Mouse (Mus musculus) midbrain, postnatal 0 days (tissue): Measurements from ENCODE around the gene Gm49405. TPM values are rescaled to one million over a fixed set of nuclear protein-coding genes. Genes with fewer than 3 reads are reported as not detected.
A peak's percentile ranks its signal among the peaks of the same experiment; 100 is the strongest.

Experiments
- ATAC-seq: fragments of 200-750 bp; cut with Nextera tagmentation; 2 replicates; pipeline ENCODE4 v1.8.0; 2017; ENCODE audit warnings: moderate number of reproducible peaks, mild to moderate bottlenecking, moderate TSS enrichment, moderate library complexity; ENCODE audit not compliant: low FRiP score
- DNase-seq: peaks from one replicate; pipeline ENCODE4 v3.0.0-alpha.2; 2015; ENCODE audit warnings: low spot score
- H3K27ac ChIP-seq: fragments of 300-500 bp; sonication (generic); 2 replicates; pipeline ENCODE4 v1.5.1; 2014; ENCODE audit warnings: low read depth, mild to moderate bottlenecking, low read length, mixed read lengths
- H3K27me3 ChIP-seq: fragments of 300-500 bp; sonication (generic); 2 replicates; pipeline ENCODE4 v1.6.1; 2014; ENCODE audit warnings: low read length, control low read depth, mixed read lengths; ENCODE audit not compliant: insufficient read depth
- H3K36me3 ChIP-seq: fragments of 300-500 bp; sonication (generic); 2 replicates; pipeline ENCODE4 v1.6.1; 2014; ENCODE audit warnings: low read length, control low read depth, mixed read lengths; ENCODE audit not compliant: insufficient read depth
- H3K4me1 ChIP-seq: fragments of 300-500 bp; sonication (generic); 2 replicates; pipeline ENCODE4 v1.6.1; 2014; ENCODE audit warnings: mild to moderate bottlenecking, control low read depth, antibody characterized with exemption, low read length, mixed read lengths; ENCODE audit not compliant: insufficient read depth
- H3K4me2 ChIP-seq: fragments of 300-500 bp; sonication (generic); 2 replicates; pipeline ENCODE4 v1.6.1; 2014; ENCODE audit warnings: low read depth, mild to moderate bottlenecking, low read length, mixed read lengths; ENCODE audit not compliant: poor library complexity, severe bottlenecking
- H3K4me3 ChIP-seq: fragments of 300-500 bp; sonication (generic); 2 replicates; pipeline ENCODE4 v1.5.1; 2014; ENCODE audit warnings: low read depth, mild to moderate bottlenecking, low read length, moderate library complexity
- H3K9ac ChIP-seq: fragments of 300-500 bp; sonication (generic); replicated peaks from 2 replicates; pipeline ENCODE4 v1.6.1; 2014; ENCODE audit warnings: mild to moderate bottlenecking, low read length, moderate library complexity, mixed read lengths; ENCODE audit not compliant: poor library complexity, severe bottlenecking
- H3K9me3 ChIP-seq: fragments of 300-500 bp; sonication (generic); 2 replicates; pipeline ENCODE4 v1.6.1; 2016; ENCODE audit warnings: low read length, control low read depth
- CTCF ChIP-seq: IDR thresholded peaks from 2 replicates; pipeline ENCODE4 v1.5.1; 2016; ENCODE audit warnings: antibody characterized with exemption, mild to moderate bottlenecking
- WGBS: fragments of 180-500 bp; shearing (Covaris S2); extraction: QIAGEN DNeasy Blood & Tissue Kit; methylation state at CpG from one replicate; pipeline ENCODE4 v1.1.7; 2014; 5-methylcytosine and 5-hydroxymethylcytosine counted together
- polyA plus RNA-seq: library from polyadenylated mRNA; unstranded; fragments of >200 nt; fragmentation: Nextera tagmentation; extraction: Ambion mirVana; gene quantifications from 2 replicates; pipeline ENCODE4 v1.2.1, GENCODE M21; 2015
- total RNA-seq: library from RNA; depleted of rRNA; stranded (reverse); fragments of >200 nt; gene quantifications from 2 replicates; pipeline ENCODE4 v1.2.3, GENCODE M21; 2014

Gene Gm49405
- total and polyA plus RNA-seq, 2 experiments from 2014 or later: 3.0 to 4.0 TPM

GRCm38 (mm10) chr19:4011086-4011485, 10.7 kb downstream of the Gm49405 start:
- no peak overlapping the region for H3K9ac ChIP-seq
- 94% methylated on average over 5 of the region's 5 CpGs for WGBS
- no peak overlapping the region for H3K4me3 ChIP-seq
- TF ChIP-seq CTCF: no peak
- peaks cover 37% of the 10 kb centered on the region for H3K36me3 ChIP-seq
- ATAC-seq: no peak
- peaks cover 5% of the 10 kb centered on the region; the same call in 1 of the 2 replicates for H3K4me1 ChIP-seq
- no peaks in the 10 kb centered on the region for H3K9me3 ChIP-seq
- H3K27me3 ChIP-seq: no peaks in the 10 kb centered on the region
- no peak overlapping the region for H3K27ac ChIP-seq
- DNase-seq: no peak
- H3K4me2 ChIP-seq: no peak overlapping the region

GRCm38 (mm10) chr19:4012432-4013022, 12.1 kb downstream of the Gm49405 start, which contains the start of gene Ndufv1:
TSS of gene Ndufv1 (minus strand) at chr19:4012806.
- Histone ChIP-seq H3K36me3 (peaks cover 24% of the 10 kb centered on the region), H3K9ac (peak within 1 kb of the TSS; percentile 79), H3K27ac (peak within 1 kb of the TSS; percentile 77), H3K4me2 (peak within 1 kb of the TSS; percentile 61), H3K27me3 (no peaks in the 10 kb centered on the region), H3K4me3 (peak within 1 kb of the TSS; percentile 81), H3K4me1 (peaks cover 5% of the 10 kb centered on the region; the same call in 1 of the 2 replicates), H3K9me3 (no peaks in the 10 kb centered on the region)
- DNase-seq (peak; percentile 99), ATAC-seq (peak; percentile 99)
- 0% methylated on average over 45 of the region's 45 CpGs for WGBS
- peak; percentile 92 for TF ChIP-seq CTCF

GRCm38 (mm10) chr19:4013066-4013465, 12.6 kb downstream of the Gm49405 start:
- no peak for ATAC-seq
- no peak overlapping the region for H3K9ac ChIP-seq

GRCm38 (mm10) chr19:4014802-4015201, 14.4 kb downstream of the Gm49405 start:
- ATAC-seq: no peak
- Histone ChIP-seq H3K27ac (no peak overlapping the region), H3K4me2 (no peak overlapping the region), H3K4me1 (peaks cover 5% of the 10 kb centered on the region; the same call in 1 of the 2 replicates), H3K9me3 (no peaks in the 10 kb centered on the region), H3K4me3 (no peak overlapping the region), H3K27me3 (no peaks in the 10 kb centered on the region), H3K9ac (no peak overlapping the region; the same call in 1 of the 2 replicates), H3K36me3 (peaks cover 2% of the 10 kb centered on the region; the same call in 1 of the 2 replicates)
- DNase-seq: no peak
- TF ChIP-seq CTCF: no peak

More at GRCm38 (mm10) chr19:4013066-4013465, 12.6 kb downstream of the Gm49405 start:
- Histone ChIP-seq H3K4me2 (peak overlapping the region; percentile 56), H3K4me1 (peaks cover 5% of the 10 kb centered on the region; the same call in 1 of the 2 replicates), H3K27ac (no peak overlapping the region), H3K36me3 (peaks cover 18% of the 10 kb centered on the region), H3K27me3 (no peaks in the 10 kb centered on the region), H3K4me3 (peak overlapping the region; percentile 81), H3K9me3 (no peaks in the 10 kb centered on the region)
- no peak for DNase-seq
- no peak for TF ChIP-seq CTCF
- 26% methylated on average over 9 of the region's 9 CpGs for WGBS

- Histone ChIP-seq H3K9ac (no peak overlapping the region), H3K4me1 (peaks cover 5% of the 10 kb centered on the region; the same call in 1 of the 2 replicates), H3K27ac (no peak overlapping the region), H3K9me3 (no peaks in the 10 kb centered on the region), H3K27me3 (no peaks in the 10 kb centered on the region), H3K36me3 (no peaks in the 10 kb centered on the region), H3K4me2 (no peak overlapping the region), H3K4me3 (no peak overlapping the region)
- WGBS: 67% methylated on average over 5 of the region's 5 CpGs
- TF ChIP-seq CTCF: no peak
- no peak for ATAC-seq
- DNase-seq: no peak
These were observed 15.2 kb downstream of the Gm49405 start for GRCm38 (mm10) chr19:4015635-4016034.

- Histone ChIP-seq H3K27ac (no peak overlapping the region), H3K4me1 (no peaks in the 10 kb centered on the region), H3K9me3 (no peaks in the 10 kb centered on the region), H3K9ac (no peak overlapping the region), H3K4me3 (no peak overlapping the region), H3K27me3 (no peaks in the 10 kb centered on the region), H3K4me2 (no peak overlapping the region), H3K36me3 (no peaks in the 10 kb centered on the region)
- no peak for ATAC-seq
- no peak for TF ChIP-seq CTCF
- no peak for DNase-seq
- WGBS: 67% methylated on average over 10 of the region's 10 CpGs
These were observed 17.6 kb downstream of the Gm49405 start for GRCm38 (mm10) chr19:4017921-4018587.
